Mouse (Mus musculus) kidney, postnatal 10 days (tissue): ENCODE measurements at regions not wholly inside any gene's neighbourhood (a gene's known extent, or its start where the extent isn't known, plus 50 kb on each side); places are given as distances from the start of the nearest gene placed in this dataset.

Experiments used
- DNase-seq: peaks from one replicate; pipeline ENCODE4 v3.0.0; 2021; ENCODE audit warnings: mixed read lengths

GRCm38 (mm10) chr1:149556381-149556780 is 404.7 kb downstream of the Pla2g4a start:
- peak; percentile 64 for DNase-seq

- no peak for DNase-seq
These were observed 405.6 kb downstream of the Pla2g4a start for GRCm38 (mm10) chr1:149555355-149556007.

- DNase-seq: no peak
These were observed 415.0 kb downstream of the Pla2g4a start for GRCm38 (mm10) chr1:149546076-149546475.

DNA sequence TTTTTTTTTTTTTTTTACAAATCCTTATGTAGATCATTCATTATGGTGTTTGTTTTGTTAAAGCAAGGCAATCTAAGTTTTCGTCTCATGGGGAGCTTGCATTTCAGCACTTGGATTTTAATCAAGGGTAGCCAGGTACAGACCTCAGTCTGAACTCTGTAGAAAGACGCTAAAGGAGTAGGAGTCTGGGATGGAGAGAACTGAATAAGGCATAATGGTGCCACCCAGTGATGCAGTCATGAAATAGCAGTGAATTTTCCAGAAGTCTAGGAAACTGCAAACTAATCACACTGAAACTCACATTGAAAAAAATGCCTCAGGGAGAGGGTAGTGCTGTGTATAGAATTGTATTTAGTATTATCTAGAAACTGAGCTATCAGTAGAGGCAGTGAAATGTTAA is 419.7 kb downstream of the Pla2g4a start:
- DNase-seq: no peak

- no peak for DNase-seq
These were observed 427.4 kb downstream of the Pla2g4a start for GRCm38 (mm10) chr1:149533651-149534050.
